Mouse (Mus musculus) liver, adult 2 months (tissue): ENCODE measurements around the gene Klhdc3. TPM values are rescaled to one million over a fixed set of nuclear protein-coding genes. Genes with fewer than 3 reads are reported as not detected.
A peak's percentile ranks its signal among the peaks of the same experiment; 100 is the strongest.

Experiments
- DNase-seq: peaks from one replicate; pipeline ENCODE4 v3.0.0-alpha.2; 2011; ENCODE audit warnings: low read depth, low spot score; ENCODE audit errors: extremely low read depth
- H3K27ac ChIP-seq: fragments of 200-500 bp; replicated peaks from 2 replicates; pipeline ENCODE4 v1.5.1; 2012; ENCODE audit warnings: low read depth, mild to moderate bottlenecking, control low read depth, inconsistent platforms, low read length; ENCODE audit not compliant: insufficient read depth
- H3K27me3 ChIP-seq: fragments of 200-500 bp; 2 replicates; pipeline ENCODE4 v1.6.1; 2012; ENCODE audit warnings: mild to moderate bottlenecking, moderate library complexity, low read length, inconsistent platforms; ENCODE audit not compliant: control insufficient read depth, insufficient read depth
- H3K36me3 ChIP-seq: fragments of 200-500 bp; 2 replicates; pipeline ENCODE4 v1.6.1; 2012; ENCODE audit warnings: low read length, inconsistent platforms; ENCODE audit not compliant: control insufficient read depth, insufficient read depth
- H3K4me1 ChIP-seq: fragments of 200-500 bp; 2 replicates; pipeline ENCODE4 v1.6.1; 2011; ENCODE audit warnings: low read length; ENCODE audit not compliant: control insufficient read depth, insufficient read depth
- H3K4me3 ChIP-seq: fragments of 200-500 bp; 2 replicates; pipeline ENCODE4 v1.5.1; 2011; ENCODE audit warnings: low read depth, mild to moderate bottlenecking, control low read depth, low read length, moderate library complexity; ENCODE audit not compliant: insufficient read depth
- H3K79me2 ChIP-seq: fragments of 200-500 bp; 2 replicates; pipeline ENCODE4 v1.6.1; 2012; ENCODE audit warnings: inconsistent platforms, mild to moderate bottlenecking, low read length, moderate library complexity; ENCODE audit not compliant: control insufficient read depth, insufficient read depth
- H3K9ac ChIP-seq: fragments of 200-500 bp; 2 replicates; pipeline ENCODE4 v1.6.1; 2012; ENCODE audit warnings: low read depth, mild to moderate bottlenecking, control low read depth, inconsistent platforms, low read length
- CTCF ChIP-seq: fragments of 200-500 bp; IDR thresholded peaks from 2 replicates; pipeline ENCODE4 v1.5.1; 2011; ENCODE audit warnings: low read depth, low read length, control low read depth
- POLR2A ChIP-seq: fragments of 200-500 bp; IDR thresholded peaks from 2 replicates; pipeline ENCODE4 v1.6.1; 2011; ENCODE audit warnings: low read length, control low read depth; ENCODE audit not compliant: insufficient read depth; ENCODE audit errors: extremely low read depth
- WGBS: fragments of 180-500 bp; shearing (Covaris S2); methylation state at CpG from one replicate; pipeline ENCODE4 v1.1.7; 2018; 5-methylcytosine and 5-hydroxymethylcytosine counted together
- polyA plus RNA-seq: library from polyadenylated mRNA; depleted of rRNA; stranded (reverse); fragments of >200 nt; gene quantifications from 2 replicates; pipeline ENCODE4 v1.2.3, GENCODE M21; 2012
- total RNA-seq: library from RNA; depleted of rRNA; stranded (reverse); fragments of >200 nt; gene quantifications from 2 replicates; pipeline ENCODE4 v1.2.3, GENCODE M21; 2014

The Klhdc3 gene
- total and polyA plus RNA-seq, 2 experiments, result 23.9 to 74.6 TPM

DNA sequence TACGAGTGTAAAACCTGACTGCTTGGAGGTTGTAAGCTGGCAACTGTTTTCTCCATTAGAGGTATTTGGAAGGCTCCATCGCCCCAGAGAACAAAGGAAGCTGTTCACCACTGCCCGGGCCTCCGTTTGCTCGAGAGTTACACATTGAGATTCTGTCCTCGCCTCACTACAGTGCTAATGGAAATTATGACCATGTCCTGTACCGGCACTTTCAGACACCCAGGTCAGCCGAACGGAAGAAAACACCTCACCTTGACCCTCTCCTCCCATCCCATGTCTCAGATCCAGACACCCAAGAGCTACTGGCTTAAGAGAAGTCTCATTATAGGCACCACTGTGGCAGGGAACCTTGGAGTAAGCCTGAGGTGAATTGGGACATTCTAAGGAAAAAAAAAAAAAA, 33.1 kb upstream of the Klhdc3 start:
- WGBS, result 94% methylated on average over 9 of the region's 9 CpGs
- H3K27ac ChIP-seq, result no peak overlapping the region

GRCm38 (mm10) chr17:46712442-46712841, 31.7 kb upstream of the Klhdc3 start:
- H3K79me2 ChIP-seq, result peaks cover 13% of the 10 kb centered on the region

More for the DNA sequence above, 33.1 kb upstream of the Klhdc3 start:
- Histone ChIP-seq H3K4me3 (no peak overlapping the region), H3K79me2 (peaks cover 13% of the 10 kb centered on the region), H3K4me1 (peaks cover 9% of the 10 kb centered on the region), H3K9ac (no peak overlapping the region), H3K27me3 (no peaks in the 10 kb centered on the region), H3K36me3 (peaks cover 15% of the 10 kb centered on the region; the same call in 1 of the 2 replicates)
- no peak for DNase-seq
- TF ChIP-seq POLR2A (no peak), CTCF (no peak)

DNA sequence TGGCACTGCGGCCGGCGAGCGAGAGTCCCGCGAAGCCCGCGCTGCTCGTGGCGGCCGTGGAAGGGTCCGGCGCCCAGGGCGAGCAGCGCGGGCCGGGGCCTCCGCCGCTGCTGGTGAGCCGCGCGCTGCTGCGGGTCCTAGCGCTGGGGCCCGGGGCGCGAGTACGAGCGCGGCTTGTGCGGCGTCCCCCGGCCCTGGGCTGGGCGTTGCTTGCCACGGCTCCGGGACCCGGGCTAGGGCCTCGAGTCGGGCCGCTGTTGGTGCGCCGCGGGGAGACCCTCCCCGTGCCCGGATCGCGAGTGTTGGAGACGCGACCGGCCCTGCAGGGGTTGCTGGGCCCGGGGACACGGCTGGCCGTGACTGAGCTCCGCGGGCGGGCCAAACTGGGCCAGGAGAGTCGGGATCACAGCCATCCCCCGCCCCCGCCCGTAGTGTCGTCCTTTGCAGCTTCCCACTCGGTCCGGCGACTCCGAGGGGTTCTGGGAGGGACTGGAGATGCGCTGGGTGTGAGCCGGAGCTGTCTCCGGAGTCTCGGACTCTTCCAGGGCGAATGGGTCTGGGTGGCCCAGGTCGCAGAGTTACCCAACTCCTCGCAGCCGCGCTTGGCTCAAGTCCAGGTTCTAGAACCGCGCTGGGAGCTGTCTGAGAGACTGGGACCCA, 31.0 kb upstream of the Klhdc3 start:
- Histone ChIP-seq H3K27me3 (no peaks in the 10 kb centered on the region), H3K36me3 (peaks cover 15% of the 10 kb centered on the region; the same call in 1 of the 2 replicates), H3K79me2 (peaks cover 13% of the 10 kb centered on the region), H3K4me1 (peaks cover 9% of the 10 kb centered on the region), H3K27ac (peak overlapping the region; percentile 93), H3K9ac (peak overlapping the region; percentile 99), H3K4me3 (peak overlapping the region; percentile 97)
- TF ChIP-seq CTCF, result no peak
- peak; percentile 34; the same call in 1 of the 2 replicates for TF ChIP-seq POLR2A
- WGBS, result under 1% methylated on average over 75 of the region's 76 CpGs
- peak; percentile 61 for DNase-seq

More at GRCm38 (mm10) chr17:46712442-46712841, 31.7 kb upstream of the Klhdc3 start:
- Histone ChIP-seq H3K27me3 (no peaks in the 10 kb centered on the region), H3K27ac (peak overlapping the region; percentile 60), H3K36me3 (peaks cover 15% of the 10 kb centered on the region; the same call in 1 of the 2 replicates), H3K4me3 (peak overlapping the region; percentile 97), H3K9ac (peak overlapping the region; percentile 99), H3K4me1 (peaks cover 9% of the 10 kb centered on the region)
- TF ChIP-seq POLR2A, result no peak
- DNase-seq, result peak; percentile 36
- WGBS, result 16% methylated on average over 7 of the region's 7 CpGs

DNA sequence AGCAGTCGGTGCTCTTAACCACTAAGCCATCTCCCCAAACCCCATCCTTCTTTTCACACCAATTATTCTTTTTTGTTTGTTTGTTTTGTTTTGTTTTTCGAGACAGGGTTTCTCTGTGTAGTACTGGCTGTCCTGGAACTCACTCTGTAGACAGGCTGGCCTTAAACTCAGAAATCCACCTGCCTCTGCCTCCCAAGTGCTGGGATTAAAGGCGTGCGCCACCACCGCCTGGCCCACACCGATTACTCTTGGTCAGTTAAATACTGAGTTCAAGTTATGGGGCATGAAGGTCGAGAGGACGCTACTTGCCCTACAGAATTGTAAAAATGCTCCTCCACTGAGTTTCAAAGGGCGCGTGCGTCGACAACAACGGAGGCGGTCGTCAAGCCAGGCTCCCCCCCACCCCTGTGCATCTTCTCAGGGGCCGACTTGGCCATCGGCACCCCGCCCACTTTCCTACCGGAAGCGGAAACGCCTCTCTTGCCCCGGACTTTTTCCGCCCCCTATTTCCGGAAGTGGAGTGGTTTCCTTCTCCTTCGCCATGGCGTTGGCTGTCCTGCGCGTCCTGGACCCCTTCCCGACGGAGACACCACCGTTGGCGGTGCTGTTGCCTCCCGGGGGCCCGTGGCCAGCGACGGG, 30.4 kb upstream of the Klhdc3 start, which contains the start of gene Pex6:
Gene Pex6, plus strand, starts transcription at position 505 of the 639 bp plus-strand sequence.
- peak within 1 kb of the TSS; percentile 99 for H3K9ac ChIP-seq
- no peaks in the 10 kb centered on the region for H3K27me3 ChIP-seq
- peak within 1 kb of the TSS; percentile 97 for H3K4me3 ChIP-seq
- no peak for TF ChIP-seq CTCF
- peak; percentile 85; the same call in 1 of the 2 replicates for TF ChIP-seq POLR2A
- H3K36me3 ChIP-seq, result peaks cover 12% of the 10 kb centered on the region; the same call in 1 of the 2 replicates
- DNase-seq, result peak; percentile 81
- 6% methylated on average over 36 of the region's 36 CpGs for WGBS
- H3K4me1 ChIP-seq, result peaks cover 9% of the 10 kb centered on the region
- H3K79me2 ChIP-seq, result peaks cover 13% of the 10 kb centered on the region
- H3K27ac ChIP-seq, result peak within 1 kb of the TSS; percentile 93

GRCm38 (mm10) chr17:46706375-46707089, 25.8 kb upstream of the Klhdc3 start:
- Histone ChIP-seq H3K36me3 (no peaks in the 10 kb centered on the region), H3K9ac (no peak overlapping the region), H3K27me3 (no peaks in the 10 kb centered on the region), H3K4me1 (peaks cover 10% of the 10 kb centered on the region), H3K79me2 (peaks cover 17% of the 10 kb centered on the region; the same call in 1 of the 2 replicates), H3K27ac (no peak overlapping the region), H3K4me3 (no peak overlapping the region)
- peak; percentile 64 for DNase-seq
- no peak for TF ChIP-seq CTCF
- TF ChIP-seq POLR2A, result no peak
- 85% methylated on average over 14 of the region's 14 CpGs for WGBS
